Mouse (Mus musculus) megakaryocyte, embryonic 14.5 days (primary cell): Measurements from ENCODE around the gene Myof.

Experiments
- FLI1 ChIP-seq: IDR thresholded peaks from 2 replicates; pipeline ENCODE4 v1.6.1; 2012; ENCODE audit warnings: low read length, inconsistent platforms, mixed read lengths
- GATA1 ChIP-seq: IDR thresholded peaks from 3 replicates; pipeline ENCODE4 v1.6.1; 2012; ENCODE audit warnings: mixed read lengths, low read length, inconsistent platforms, borderline replicate concordance

DNA sequence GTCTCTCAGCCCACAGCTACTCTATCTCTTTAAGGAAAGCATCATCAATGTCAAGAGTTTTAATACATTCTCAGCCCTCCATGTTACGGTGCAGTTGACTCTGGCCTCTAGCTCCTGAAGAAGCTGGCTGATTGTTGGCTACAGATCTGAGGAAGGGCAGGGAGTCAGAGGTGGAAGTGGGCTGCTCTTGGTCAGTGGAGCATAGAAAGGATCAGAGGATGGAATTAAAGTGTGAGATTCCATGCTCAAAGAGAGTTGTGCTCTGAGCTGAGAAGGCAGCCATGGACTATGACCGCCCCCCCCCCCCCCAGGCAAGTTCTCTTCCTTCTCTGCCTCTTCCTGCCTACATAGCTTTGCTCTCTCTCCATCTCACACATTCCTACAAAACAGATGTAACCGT is 13.5 kb downstream of the Myof start:
- TF ChIP-seq GATA1 = no peak
- TF ChIP-seq FLI1 = no peak
